Mouse (Mus musculus) midbrain, postnatal 0 days (tissue): ENCODE results near the gene Jup. TPM values are rescaled to one million over a fixed set of nuclear protein-coding genes. Genes with fewer than 3 reads are reported as not detected.

ENCODE experiments used
- ATAC-seq: fragments of 200-750 bp; cut with Nextera tagmentation; 2 replicates; pipeline ENCODE4 v1.8.0; 2017; ENCODE audit warnings: moderate number of reproducible peaks, mild to moderate bottlenecking, moderate TSS enrichment, moderate library complexity; ENCODE audit not compliant: low FRiP score
- DNase-seq: peaks from one replicate; pipeline ENCODE4 v3.0.0-alpha.2; 2015; ENCODE audit warnings: low spot score
- H3K27ac ChIP-seq: fragments of 300-500 bp; sonication (generic); 2 replicates; pipeline ENCODE4 v1.5.1; 2014; ENCODE audit warnings: low read depth, mild to moderate bottlenecking, low read length, mixed read lengths
- H3K27me3 ChIP-seq: fragments of 300-500 bp; sonication (generic); 2 replicates; pipeline ENCODE4 v1.6.1; 2014; ENCODE audit warnings: low read length, control low read depth, mixed read lengths; ENCODE audit not compliant: insufficient read depth
- H3K36me3 ChIP-seq: fragments of 300-500 bp; sonication (generic); 2 replicates; pipeline ENCODE4 v1.6.1; 2014; ENCODE audit warnings: low read length, control low read depth, mixed read lengths; ENCODE audit not compliant: insufficient read depth
- H3K4me1 ChIP-seq: fragments of 300-500 bp; sonication (generic); 2 replicates; pipeline ENCODE4 v1.6.1; 2014; ENCODE audit warnings: mild to moderate bottlenecking, control low read depth, antibody characterized with exemption, low read length, mixed read lengths; ENCODE audit not compliant: insufficient read depth
- H3K4me2 ChIP-seq: fragments of 300-500 bp; sonication (generic); 2 replicates; pipeline ENCODE4 v1.6.1; 2014; ENCODE audit warnings: low read depth, mild to moderate bottlenecking, low read length, mixed read lengths; ENCODE audit not compliant: poor library complexity, severe bottlenecking
- H3K4me3 ChIP-seq: fragments of 300-500 bp; sonication (generic); 2 replicates; pipeline ENCODE4 v1.5.1; 2014; ENCODE audit warnings: low read depth, mild to moderate bottlenecking, low read length, moderate library complexity
- H3K9ac ChIP-seq: fragments of 300-500 bp; sonication (generic); replicated peaks from 2 replicates; pipeline ENCODE4 v1.6.1; 2014; ENCODE audit warnings: mild to moderate bottlenecking, low read length, moderate library complexity, mixed read lengths; ENCODE audit not compliant: poor library complexity, severe bottlenecking
- H3K9me3 ChIP-seq: fragments of 300-500 bp; sonication (generic); 2 replicates; pipeline ENCODE4 v1.6.1; 2016; ENCODE audit warnings: low read length, control low read depth
- CTCF ChIP-seq: IDR thresholded peaks from 2 replicates; pipeline ENCODE4 v1.5.1; 2016; ENCODE audit warnings: antibody characterized with exemption, mild to moderate bottlenecking
- WGBS: fragments of 180-500 bp; shearing (Covaris S2); extraction: QIAGEN DNeasy Blood & Tissue Kit; methylation state at CpG from one replicate; pipeline ENCODE4 v1.1.7; 2014; 5-methylcytosine and 5-hydroxymethylcytosine counted together
- polyA plus RNA-seq: library from polyadenylated mRNA; unstranded; fragments of >200 nt; fragmentation: Nextera tagmentation; extraction: Ambion mirVana; gene quantifications from 2 replicates; pipeline ENCODE4 v1.2.1, GENCODE M21; 2015
- total RNA-seq: library from RNA; depleted of rRNA; stranded (reverse); fragments of >200 nt; gene quantifications from 2 replicates; pipeline ENCODE4 v1.2.3, GENCODE M21; 2014; rRNA removed

The Jup gene
- total RNA-seq (133 and 156 TPM in 2 replicates), polyA plus RNA-seq (69.7 and 75.5 TPM in 2 replicates)

- H3K27me3 ChIP-seq = no peaks in the 10 kb centered on the region
- peak; percentile 100 for DNase-seq
- H3K4me3 ChIP-seq = peak within 1 kb of the TSS; percentile 86
- no peak; the same call in 1 of the 2 replicates for TF ChIP-seq CTCF
- WGBS = 1% methylated on average over 36 of the region's 37 CpGs
- H3K9me3 ChIP-seq = no peaks in the 10 kb centered on the region
- ATAC-seq = peak; percentile 99
- peak within 1 kb of the TSS; percentile 80 for H3K9ac ChIP-seq
- peak within 1 kb of the TSS; percentile 75 for H3K27ac ChIP-seq
- H3K36me3 ChIP-seq = no peaks in the 10 kb centered on the region
- peaks cover 17% of the 10 kb centered on the region for H3K4me1 ChIP-seq
- peak within 1 kb of the TSS; percentile 79 for H3K4me2 ChIP-seq
Observed at GRCm38 (mm10) chr11:100397600-100398389, at the start of gene Jup. Jup (minus strand) TSS chr11:100397763.

- Histone ChIP-seq H3K36me3 (0 out of 2 replicates have a peak, but pooled peaks cover 2% of the 10 kb centered on the region), H3K4me3 (no peak overlapping the region), H3K27me3 (no peaks in the 10 kb centered on the region), H3K9me3 (no peaks in the 10 kb centered on the region), H3K9ac (no peak overlapping the region), H3K4me2 (no peak overlapping the region), H3K27ac (no peak overlapping the region), H3K4me1 (peaks cover 7% of the 10 kb centered on the region)
- no peak for DNase-seq
- WGBS = 80% methylated on average over 6 of the region's 6 CpGs
- no peak for ATAC-seq
- no peak for TF ChIP-seq CTCF
Observed at GRCm38 (mm10) chr11:100442625-100443024, 45.1 kb upstream of the Jup start.

DNA sequence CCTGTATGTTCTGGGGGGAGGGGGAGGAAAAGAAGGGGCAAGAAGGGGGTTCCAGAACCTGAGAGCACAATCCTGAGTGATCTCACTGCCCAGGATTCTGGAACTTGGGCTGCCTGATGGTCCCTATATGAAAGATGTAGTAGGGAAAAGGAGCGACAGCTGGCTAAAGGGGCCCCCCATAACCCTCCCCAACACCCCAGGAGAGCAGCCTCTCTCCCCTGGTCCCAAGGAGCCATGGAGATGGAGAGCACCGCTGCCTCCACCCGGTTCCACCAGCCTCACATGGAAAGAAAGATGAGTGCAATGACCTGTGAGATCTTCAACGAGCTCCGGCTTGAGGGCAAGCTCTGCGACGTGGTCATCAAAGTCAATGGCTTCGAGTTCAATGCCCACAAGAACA lies 44.2 kb upstream of the Jup start, which contains the start of the genes Nt5c3b and Klhl10:
Gene Nt5c3b (minus strand): TSS at position 12 of the 400 bp plus-strand sequence.
Gene Klhl10 (plus strand): TSS at position 121 of the 400 bp plus-strand sequence.
- DNase-seq (no peak), ATAC-seq (no peak)
- Histone ChIP-seq H3K9me3 (no peaks in the 10 kb centered on the region), H3K9ac (peak within 1 kb of the TSS; percentile 90), H3K36me3 (0 out of 2 replicates have a peak, but pooled peaks cover 5% of the 10 kb centered on the region), H3K27ac (peak within 1 kb of the TSS; percentile 75), H3K4me3 (peak within 1 kb of the TSS; percentile 86), H3K4me2 (peak within 1 kb of the TSS; percentile 87), H3K27me3 (no peaks in the 10 kb centered on the region), H3K4me1 (peaks cover 7% of the 10 kb centered on the region)
- WGBS = 87% methylated on average over 8 of the region's 8 CpGs
- TF ChIP-seq CTCF = no peak

DNA sequence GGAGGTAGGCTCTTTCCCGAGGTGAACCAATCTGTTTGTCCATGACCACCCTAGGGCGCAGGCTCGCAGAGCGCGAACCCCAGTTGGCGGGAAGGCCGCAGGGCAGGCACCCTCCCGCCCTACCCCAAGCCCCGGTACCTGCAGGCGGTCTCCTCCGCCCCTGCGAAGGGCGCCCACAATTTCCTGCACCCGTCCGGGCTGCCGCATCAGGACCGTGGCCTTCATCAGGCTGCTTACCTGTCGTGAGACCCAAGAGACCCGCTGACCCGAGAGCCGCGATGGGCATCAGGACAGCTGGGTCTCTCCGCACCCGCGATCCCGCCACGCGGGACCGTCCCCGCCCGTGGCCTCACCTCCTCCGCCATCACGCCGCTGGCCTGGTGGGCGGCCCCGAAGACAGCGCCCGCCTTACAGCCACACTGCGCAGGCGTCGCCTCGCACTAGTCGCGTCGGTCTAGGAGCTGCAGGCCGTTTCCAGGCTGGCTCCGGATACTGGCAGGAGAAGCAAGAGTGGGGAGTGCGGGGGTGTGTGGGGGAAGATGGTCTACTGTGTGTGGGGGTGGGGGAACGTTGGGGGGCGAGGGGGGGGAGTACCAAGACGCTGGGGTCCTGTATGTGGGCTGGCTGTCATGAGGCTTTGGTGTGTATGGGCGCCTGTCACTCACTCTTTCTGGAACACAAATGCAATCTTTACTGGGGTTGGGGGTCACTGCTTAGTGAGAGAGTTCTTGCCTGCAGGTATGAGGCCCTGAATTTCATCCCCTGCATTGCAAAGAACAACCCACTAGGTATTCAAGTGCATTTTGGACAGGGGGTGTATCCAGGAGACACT lies 43.3 kb upstream of the Jup start:
- 0 out of 2 replicates have a peak, but pooled peaks have one; percentile 2 for TF ChIP-seq CTCF
- ATAC-seq (peak; percentile 95), DNase-seq (peak; percentile 89)
- H3K4me3 ChIP-seq = peak overlapping the region; percentile 86
- 1% methylated on average over 51 of the region's 52 CpGs for WGBS
- peaks cover 7% of the 10 kb centered on the region for H3K4me1 ChIP-seq
- H3K9me3 ChIP-seq = no peaks in the 10 kb centered on the region
- H3K9ac ChIP-seq = peak overlapping the region; percentile 90
- no peaks in the 10 kb centered on the region for H3K27me3 ChIP-seq
- H3K4me2 ChIP-seq = peak overlapping the region; percentile 87
- H3K27ac ChIP-seq = peak overlapping the region; percentile 75
- H3K36me3 ChIP-seq = peaks cover 10% of the 10 kb centered on the region

- no peak for DNase-seq
- ATAC-seq = no peak
- Histone ChIP-seq H3K4me3 (no peak overlapping the region), H3K27me3 (no peaks in the 10 kb centered on the region), H3K9me3 (no peaks in the 10 kb centered on the region), H3K4me1 (peaks cover 7% of the 10 kb centered on the region), H3K27ac (no peak overlapping the region), H3K36me3 (peaks cover 16% of the 10 kb centered on the region), H3K9ac (no peak overlapping the region), H3K4me2 (no peak overlapping the region)
- WGBS = 64% methylated on average over 1 of the region's 1 CpGs
- no peak for TF ChIP-seq CTCF
Observed at GRCm38 (mm10) chr11:100437901-100438300, 40.3 kb upstream of the Jup start.
